Mouse (Mus musculus): Measurements from ENCODE around the gene Creb3l2.

The Creb3l2 gene

DNA sequence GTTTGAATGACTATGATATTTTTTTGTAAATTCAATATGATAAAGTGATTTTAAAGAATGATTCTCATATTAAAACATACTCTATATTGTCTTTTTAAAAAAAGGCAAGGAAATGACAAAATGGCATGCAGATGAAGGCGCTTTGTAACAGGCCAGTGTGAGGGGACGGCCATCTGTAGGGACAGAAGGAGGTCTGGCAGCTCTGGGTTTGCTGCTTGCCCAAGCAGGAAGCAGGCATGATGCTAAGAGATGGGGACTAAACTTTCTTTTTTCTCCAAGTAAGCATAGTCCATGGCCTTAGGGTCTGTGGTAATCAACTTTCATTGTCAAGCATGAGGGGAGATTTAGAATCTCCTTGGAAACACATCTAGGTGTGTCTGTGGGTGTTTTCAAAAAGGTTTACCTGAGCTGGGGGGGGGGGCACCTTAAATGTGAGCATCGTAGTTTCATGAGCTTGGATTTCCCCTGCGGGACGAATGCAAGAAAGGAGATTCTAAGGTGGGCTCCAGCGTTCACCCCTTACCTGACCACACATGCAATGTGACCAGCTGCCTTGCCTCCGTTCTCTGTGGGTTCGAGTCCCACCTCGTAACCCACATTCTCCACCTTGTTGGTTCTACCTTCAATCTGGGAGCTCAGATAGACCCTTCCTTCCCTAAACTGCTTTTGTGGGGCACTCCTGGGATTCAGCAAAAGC is 115.9 kb downstream of the Creb3l2 start:
- no peak for DNase-seq (ENCODE audit: low read depth, low spot score)

DNA sequence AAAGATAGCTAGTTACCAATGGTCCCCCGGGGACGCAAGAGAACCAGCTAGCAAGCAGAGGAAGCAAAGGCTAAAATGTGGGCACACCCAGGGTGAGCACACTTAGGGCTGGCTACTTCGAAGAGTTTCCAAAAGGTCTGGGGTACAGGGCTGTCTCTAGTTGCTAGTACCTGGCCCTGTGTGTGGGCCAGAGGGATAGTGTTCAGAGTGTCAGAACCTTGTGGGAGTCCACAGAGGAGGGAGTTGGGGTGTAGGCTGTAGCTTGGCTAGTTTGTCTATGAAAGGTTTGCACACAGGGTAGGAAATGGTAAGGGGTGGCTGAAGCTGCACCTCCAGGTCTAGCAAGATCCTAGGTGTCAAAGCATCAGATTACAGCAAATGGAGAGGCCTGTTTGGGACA is 116.9 kb downstream of the Creb3l2 start:
- no peak for DNase-seq (ENCODE audit: low read depth, low spot score)

DNA sequence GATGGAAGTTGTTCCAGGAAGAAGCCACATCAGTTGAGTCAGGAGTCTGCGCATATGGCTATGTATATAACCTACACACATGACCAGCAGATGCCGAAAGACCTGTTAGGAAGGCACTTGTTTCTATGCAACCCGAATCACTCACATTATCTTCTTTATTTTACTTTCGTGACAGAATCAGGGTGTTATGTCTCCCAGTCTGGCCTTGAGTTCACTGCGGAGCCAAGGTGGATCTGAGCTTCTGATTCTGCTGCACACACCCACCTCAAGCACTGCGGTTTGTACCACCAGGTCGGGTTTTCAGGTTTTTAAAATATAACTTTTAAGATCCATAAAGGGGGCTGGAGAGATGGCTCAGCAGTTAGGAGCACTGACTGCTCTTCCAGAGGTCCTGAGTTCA is 119.3 kb downstream of the Creb3l2 start:
- no peak for DNase-seq (ENCODE audit: low read depth, low spot score)

DNA sequence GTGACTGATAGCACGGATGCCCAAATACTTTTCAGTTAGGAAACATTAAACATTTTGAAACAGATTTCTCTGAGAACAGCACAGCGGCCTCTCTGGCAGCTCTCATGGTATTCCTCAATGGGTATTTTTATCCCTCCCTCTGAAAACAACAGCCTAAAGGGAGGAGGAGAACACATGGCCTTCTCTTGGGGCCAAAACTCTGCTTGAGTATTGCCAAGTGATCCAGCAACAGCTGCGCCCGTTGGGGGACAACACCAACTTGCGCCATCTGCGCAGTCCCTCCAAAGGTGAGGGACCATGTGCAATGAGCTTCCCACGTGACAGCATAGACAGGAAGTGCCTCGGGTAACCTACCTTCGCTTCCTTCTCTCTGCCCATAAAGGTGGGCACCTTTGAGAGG is 119.9 kb downstream of the Creb3l2 start:
- no peak for DNase-seq (ENCODE audit: low read depth, low spot score)

DNA sequence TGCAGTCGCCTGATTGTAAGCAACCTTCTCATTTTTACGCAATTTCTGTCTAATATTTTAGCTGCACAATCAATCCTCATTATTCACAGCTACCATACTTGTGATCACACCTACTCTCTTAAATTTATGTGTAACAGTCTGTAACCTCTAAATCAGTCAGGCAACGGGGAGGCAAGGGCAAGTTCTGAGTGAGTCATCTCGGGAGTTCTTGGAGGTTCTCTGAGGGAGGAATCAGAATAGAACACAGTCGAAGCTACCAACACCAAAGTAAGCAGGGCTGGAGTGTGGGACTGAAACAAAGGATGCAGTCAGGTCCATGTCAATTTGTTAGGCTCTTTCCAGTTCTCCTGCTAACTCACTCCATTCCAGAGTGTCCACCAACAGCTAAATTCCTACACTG is 124.0 kb downstream of the Creb3l2 start:
- DNase-seq (ENCODE audit: low read depth, low spot score) = no peak

- DNase-seq (ENCODE audit: low read depth, low spot score) = no peak
These were observed 126.5 kb downstream of the Creb3l2 start for GRCm38 (mm10) chr6:37315440-37315839.

- no peak for DNase-seq (ENCODE audit: low read depth, low spot score)
These were observed 131.3 kb downstream of the Creb3l2 start for GRCm38 (mm10) chr6:37310601-37311000.

DNA sequence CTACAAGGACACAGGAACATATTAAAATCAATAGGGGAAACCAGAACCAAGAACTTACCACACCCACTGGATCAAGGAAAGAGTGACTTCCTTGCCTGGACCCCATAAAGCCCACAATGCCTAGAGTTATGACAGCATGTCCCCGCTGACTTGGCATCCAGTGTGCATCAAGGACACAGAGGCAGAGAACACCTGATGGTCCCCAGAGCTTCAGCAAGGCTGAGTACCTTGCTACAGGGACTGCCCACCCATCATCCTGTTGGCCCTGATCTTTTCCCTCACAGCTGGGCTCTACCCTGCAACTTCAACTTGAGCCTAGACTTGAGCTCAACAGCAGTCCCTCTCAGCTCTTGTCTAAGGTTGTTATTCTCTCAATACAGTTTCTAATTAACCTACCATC is 135.3 kb downstream of the Creb3l2 start:
- DNase-seq (ENCODE audit: low read depth, low spot score) = no peak

GRCm38 (mm10) chr6:37300492-37300891 is 141.5 kb downstream of the Creb3l2 start:
- no peak for DNase-seq (ENCODE audit: low read depth, low spot score)

GRCm38 (mm10) chr6:37299562-37300390 is 142.2 kb downstream of the Creb3l2 start, which contains the start of gene Dgki:
Gene Dgki (minus strand): TSS chr6:37300184.
- DNase-seq (ENCODE audit: low read depth, low spot score) = peak; percentile 3

DNA sequence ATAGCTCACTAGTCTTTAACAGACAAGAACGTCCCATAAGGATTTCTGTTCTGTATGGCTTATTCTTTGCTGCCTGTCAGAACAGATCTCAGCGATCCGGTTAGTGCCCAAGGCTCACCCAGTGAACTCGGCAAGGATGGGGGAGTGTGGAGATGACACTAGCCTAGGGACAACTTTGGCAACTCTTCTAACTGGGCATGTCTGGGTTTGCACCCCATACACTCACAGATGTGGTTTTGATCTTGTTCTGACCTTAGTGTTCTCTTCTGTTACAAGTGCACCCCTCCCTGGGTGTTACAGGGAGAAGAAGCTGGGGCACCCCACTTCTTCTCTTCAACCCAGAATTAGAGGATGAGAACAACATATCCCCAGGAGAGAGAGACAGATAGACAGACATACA is 143.0 kb downstream of the Creb3l2 start:
- no peak for DNase-seq (ENCODE audit: low read depth, low spot score)

- DNase-seq (ENCODE audit: low read depth, low spot score) = no peak
These were observed 144.0 kb downstream of the Creb3l2 start for GRCm38 (mm10) chr6:37297744-37298482.

DNA sequence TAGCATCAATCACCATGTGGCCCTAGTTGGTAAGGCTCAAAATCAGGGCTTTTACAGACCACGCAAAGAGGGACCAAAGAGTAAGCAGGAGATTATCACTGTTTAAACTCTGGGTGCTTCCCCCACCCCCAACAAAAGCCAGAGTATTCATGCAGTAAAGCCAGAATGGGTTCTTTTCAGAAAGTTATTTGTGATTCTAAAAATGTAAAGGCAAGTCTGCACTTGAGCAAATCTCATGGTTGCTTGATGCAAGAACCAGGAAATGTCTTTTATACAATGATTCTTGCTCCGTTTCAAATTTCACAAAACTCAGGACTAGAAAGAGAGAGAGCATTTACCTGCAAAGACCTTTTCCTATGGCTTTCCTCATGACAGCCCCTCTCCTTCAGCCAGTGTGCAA is 149.9 kb downstream of the Creb3l2 start:
- no peak for DNase-seq (ENCODE audit: low read depth, low spot score)

- DNase-seq (ENCODE audit: low read depth, low spot score) = no peak
These were observed 150.8 kb downstream of the Creb3l2 start for GRCm38 (mm10) chr6:37291171-37291570.

DNA sequence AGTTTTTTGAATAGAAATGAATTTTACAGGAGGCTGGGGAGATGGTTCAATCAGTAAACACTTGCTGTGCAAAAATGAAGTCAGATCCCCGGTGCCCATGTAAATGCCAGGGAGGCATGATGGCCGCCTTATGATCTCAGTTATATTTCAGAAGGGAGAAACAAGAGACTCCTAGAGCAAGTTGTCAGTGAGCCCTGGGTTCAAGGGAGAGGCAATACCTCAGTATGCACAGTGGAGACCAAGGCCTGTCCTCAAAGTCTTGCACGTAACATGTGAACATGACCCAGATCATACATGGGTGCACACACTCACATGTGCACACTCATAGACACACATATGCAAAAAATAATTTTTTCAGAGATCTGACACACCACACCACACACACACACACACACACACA is 151.3 kb downstream of the Creb3l2 start:
- no peak for DNase-seq (ENCODE audit: low read depth, low spot score)

- DNase-seq (ENCODE audit: low read depth, low spot score) = no peak
These were observed 155.8 kb downstream of the Creb3l2 start for GRCm38 (mm10) chr6:37286134-37286533.

DNA sequence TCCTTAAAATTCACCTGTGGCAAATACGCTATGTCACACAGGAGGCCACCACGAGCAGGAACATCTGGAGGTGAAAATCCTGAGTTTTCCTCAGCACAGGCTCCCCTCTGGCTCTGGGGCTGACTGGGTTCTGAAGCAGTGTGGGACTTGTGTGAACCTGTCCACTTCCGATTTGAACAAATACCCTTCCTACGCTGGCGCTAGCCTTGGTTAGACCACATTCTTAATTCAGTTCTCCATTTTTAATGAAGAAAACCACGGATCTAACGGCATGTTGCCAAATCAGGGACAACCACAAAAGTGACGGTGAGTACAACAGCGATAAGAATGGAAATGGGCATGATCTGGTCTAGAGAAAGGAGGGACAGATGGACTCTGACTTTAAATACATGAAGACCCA is 157.1 kb downstream of the Creb3l2 start:
- no peak for DNase-seq (ENCODE audit: low read depth, low spot score)

- DNase-seq (ENCODE audit: low read depth, low spot score) = no peak
These were observed 158.6 kb downstream of the Creb3l2 start for GRCm38 (mm10) chr6:37283336-37283735.

DNA sequence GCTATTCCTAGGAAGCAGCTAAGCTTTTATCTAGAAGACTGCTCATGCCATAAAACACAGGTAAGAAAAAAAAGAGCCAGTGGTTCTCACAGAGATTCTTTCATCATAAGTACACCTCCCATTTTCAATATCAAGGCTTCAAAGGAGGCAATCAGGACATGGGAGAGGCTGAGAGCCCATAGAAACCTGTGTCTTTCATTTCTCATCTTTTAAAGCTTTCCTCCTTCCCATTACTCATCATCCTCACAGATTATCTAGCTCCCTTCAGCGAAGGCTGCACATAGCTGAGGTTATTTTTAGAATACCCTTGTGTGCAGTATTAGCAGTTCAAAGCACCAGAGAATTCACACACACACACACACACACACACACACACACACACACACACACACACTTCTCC is 159.3 kb downstream of the Creb3l2 start:
- no peak for DNase-seq (ENCODE audit: low read depth, low spot score)

Measured in CD4-positive, CD25-positive, alpha-beta regulatory T cell, adult 2 months (primary cell).